Mouse (Mus musculus) olfactory bulb, adult 2 months (tissue): ENCODE measurements around the gene Ptpn14.

Experiments
- CTCF ChIP-seq: fragments of 200-500 bp; IDR thresholded peaks from 2 replicates; pipeline ENCODE4 v1.5.1; 2012; ENCODE audit warnings: low read depth, mild to moderate bottlenecking, low read length, moderate library complexity; ENCODE audit not compliant: insufficient read depth
- POLR2A ChIP-seq: fragments of 200-500 bp; IDR thresholded peaks from 2 replicates; pipeline ENCODE4 v1.6.1; 2012; ENCODE audit warnings: mild to moderate bottlenecking, low read depth, low read length, moderate library complexity; ENCODE audit not compliant: insufficient read depth

- TF ChIP-seq POLR2A (no peak), CTCF (no peak)
Measured at GRCm38 (mm10) chr1:189855739-189856138, 127.7 kb downstream of the Ptpn14 start.
